Mouse (Mus musculus): ENCODE data around the gene Phkb.

- no peak for TF ChIP-seq CTCF (conservative IDR thresholded peaks at IDR 0.05; ENCODE audit: low read length)
- TF ChIP-seq NANOG (IDR thresholded peaks at IDR 0.05; ENCODE audit: borderline replicate concordance, low read length), result no peak
These were observed 5.1 kb downstream of the Phkb start for GRCm38 (mm10) chr8:85845887-85846286.
